Mouse (Mus musculus): Measurements from ENCODE around the gene Efemp1.

Gene Efemp1

GRCm38 (mm10) chr11:28939651-28940050 is 86.6 kb downstream of the Efemp1 start:
- no peak for DNase-seq (ENCODE audit: low spot score)

DNA sequence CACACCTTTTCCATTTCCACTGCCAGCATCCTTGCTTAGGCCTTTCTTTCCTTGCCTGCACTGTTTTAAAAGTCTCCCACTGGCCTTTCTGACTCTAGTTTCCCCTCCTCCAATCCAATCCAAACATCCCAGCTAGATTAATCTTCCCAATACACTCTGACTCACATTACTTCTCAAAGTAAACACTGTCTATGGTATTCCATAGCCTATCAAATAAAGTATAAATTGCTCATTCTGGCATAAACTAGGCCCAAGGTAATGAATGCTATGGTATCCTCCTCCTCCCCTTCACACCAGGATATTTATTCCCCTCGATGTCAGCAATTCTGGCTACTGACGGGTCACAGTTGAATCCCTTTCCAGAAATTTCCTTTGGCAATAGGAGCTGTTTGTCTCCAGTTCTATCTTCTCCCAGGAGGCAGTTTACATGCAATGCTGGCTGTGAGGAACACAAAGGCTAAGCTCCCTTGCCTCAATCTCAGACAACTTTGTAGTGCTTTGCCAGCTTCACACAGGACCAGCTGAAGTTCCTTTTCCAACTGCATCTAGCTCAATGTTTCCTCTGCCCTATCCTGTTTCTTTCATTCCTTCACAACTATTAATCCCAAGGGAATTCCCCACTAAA is 98.7 kb downstream of the Efemp1 start:
- DNase-seq (ENCODE audit: low spot score) = no peak

DNA sequence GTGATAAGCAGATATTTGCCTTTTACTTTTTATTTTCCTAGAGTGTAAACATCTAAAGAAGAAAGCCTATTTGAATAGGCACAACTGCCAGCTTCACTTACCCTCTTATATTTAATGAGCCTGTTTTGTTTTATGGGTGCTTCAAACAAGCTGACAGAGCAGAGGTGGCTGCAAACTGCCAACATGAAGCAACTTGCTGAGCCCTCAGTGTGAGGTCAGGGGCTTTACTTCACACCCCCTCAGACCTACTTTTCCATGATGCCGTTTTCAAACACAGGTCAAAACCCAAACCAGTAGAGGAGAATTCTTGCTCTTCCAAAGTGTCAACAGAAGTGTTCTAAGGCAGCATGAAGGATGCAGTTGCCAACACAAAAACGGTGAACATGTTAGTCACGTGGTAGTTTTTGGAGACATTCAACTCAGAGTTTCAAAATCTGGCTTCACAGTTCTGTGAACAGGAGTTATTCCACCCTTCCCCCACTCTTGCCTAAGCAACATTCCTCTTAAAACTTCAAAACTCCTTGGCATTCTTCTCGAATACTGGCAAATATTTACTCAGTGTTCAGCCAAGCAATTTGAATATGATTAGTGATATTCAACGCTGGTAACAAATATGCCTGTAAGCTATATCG is 101.8 kb downstream of the Efemp1 start:
- DNase-seq (ENCODE audit: low spot score) = no peak

DNA sequence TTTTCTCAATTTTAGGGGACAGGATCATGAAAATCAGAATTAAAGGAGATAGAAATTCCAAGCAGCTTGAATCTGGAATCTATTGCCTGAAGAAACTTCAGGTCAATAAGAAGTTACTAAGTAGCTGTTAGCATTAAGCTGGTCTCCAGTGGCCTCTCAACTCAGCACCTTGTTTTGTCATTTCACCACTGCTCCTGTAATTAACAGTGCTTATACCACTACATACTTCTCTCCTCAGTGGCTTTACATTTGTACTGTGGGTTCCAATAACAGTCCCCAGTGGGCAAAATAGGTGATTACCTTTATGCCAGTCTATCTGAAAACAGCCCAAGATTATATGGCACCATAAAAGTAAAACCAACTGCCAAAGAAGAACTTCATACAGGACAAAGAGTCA is 102.3 kb downstream of the Efemp1 start:
- DNase-seq (ENCODE audit: low spot score) = no peak

GRCm38 (mm10) chr11:28961381-28961780 is 108.4 kb downstream of the Efemp1 start:
- no peak for DNase-seq (ENCODE audit: low spot score)

All from urinary bladder, postnatal 10 days (tissue).